Mouse (Mus musculus): ENCODE data around the gene Nkrf. TPM values are rescaled to one million over a fixed set of nuclear protein-coding genes. Genes with fewer than 3 reads are reported as not detected.
"Not testable (repeated sequence)": the region's sequence is repeated elsewhere in the genome, so short reads cannot be mapped to it uniquely, and the experiment has no call there.

Nkrf gene
- 1 to 10 TPM; 3.2 to 4.2 (median 3.5) TPM for total RNA-seq (2022)

GRCm38 (mm10) chrX:36902321-36903114 is at the start of gene Nkrf:
Gene Nkrf (minus strand): TSS chrX:36902899.
- no peak for DNase-seq (ENCODE audit: low spot score)

- DNase-seq (ENCODE audit: low spot score) = no peak
Observed at GRCm38 (mm10) chrX:36941106-36941505, 38.4 kb upstream of the Nkrf start.

GRCm38 (mm10) chrX:36939806-36940413 is 37.2 kb upstream of the Nkrf start:
- peak; percentile 46 for DNase-seq (ENCODE audit: low spot score)

GRCm38 (mm10) chrX:36935326-36935966 is 32.7 kb upstream of the Nkrf start:
- DNase-seq (ENCODE audit: low spot score) = no peak

- DNase-seq (ENCODE audit: low spot score) = no peak
Observed at GRCm38 (mm10) chrX:36930574-36930973, 27.9 kb upstream of the Nkrf start.

- no peak for DNase-seq (ENCODE audit: low spot score)
Observed at GRCm38 (mm10) chrX:36929694-36930093, 27.0 kb upstream of the Nkrf start.

- no peak for DNase-seq (ENCODE audit: low spot score)
Observed at GRCm38 (mm10) chrX:36928791-36929190, 26.1 kb upstream of the Nkrf start.

GRCm38 (mm10) chrX:36921346-36921745 is 18.6 kb upstream of the Nkrf start:
- no peak for DNase-seq (ENCODE audit: low spot score)

- DNase-seq (ENCODE audit: low spot score) = no peak
Observed at GRCm38 (mm10) chrX:36917749-36918148, 15.1 kb upstream of the Nkrf start.

- peak; percentile 22 for DNase-seq (ENCODE audit: low spot score)
Observed at GRCm38 (mm10) chrX:36911343-36911742, 8.6 kb upstream of the Nkrf start.

GRCm38 (mm10) chrX:36906539-36906938 is 3.8 kb upstream of the Nkrf start:
- DNase-seq (ENCODE audit: low spot score) = no peak

- peak; percentile 92 for DNase-seq (ENCODE audit: low spot score)
Observed at GRCm38 (mm10) chrX:36903115-36903768, 543 bp upstream of the Nkrf start.

GRCm38 (mm10) chrX:36901655-36902054 is 1.0 kb downstream of the Nkrf start:
- no peak for DNase-seq (ENCODE audit: low spot score)

GRCm38 (mm10) chrX:36898931-36899330 is 3.8 kb downstream of the Nkrf start:
- DNase-seq (ENCODE audit: low spot score) = not testable (repeated sequence)

GRCm38 (mm10) chrX:36884719-36885118 is 18.0 kb downstream of the Nkrf start:
- DNase-seq (ENCODE audit: low spot score) = no peak

- no peak for DNase-seq (ENCODE audit: low spot score)
Observed at GRCm38 (mm10) chrX:36874704-36875128, 28.0 kb downstream of the Nkrf start.

- DNase-seq (ENCODE audit: low spot score) = peak; percentile 81
Observed at GRCm38 (mm10) chrX:36874178-36874696, 28.5 kb downstream of the Nkrf start.

- DNase-seq (ENCODE audit: low spot score) = no peak
Observed at GRCm38 (mm10) chrX:36873765-36874164, 28.9 kb downstream of the Nkrf start, which contains the start of the genes Ube2a and C330007P06Rik. Gene Ube2a (plus strand): TSS chrX:36873900. Gene C330007P06Rik (minus strand): TSS chrX:36874111.

- DNase-seq (ENCODE audit: low spot score) = no peak
Observed at GRCm38 (mm10) chrX:36870372-36870771, 32.3 kb downstream of the Nkrf start.

- no peak for DNase-seq (ENCODE audit: low spot score)
Observed at GRCm38 (mm10) chrX:36864609-36865328, 37.9 kb downstream of the Nkrf start.
